Mouse (Mus musculus) testis, adult 2 months (tissue): Measurements from ENCODE around the gene Serpinb11.

Experiments used
- CTCF ChIP-seq: fragments of 200-500 bp; IDR thresholded peaks from 2 replicates; pipeline ENCODE4 v1.5.1; 2012; ENCODE audit warnings: low read depth, mild to moderate bottlenecking, inconsistent platforms, low read length, moderate library complexity; ENCODE audit not compliant: control insufficient read depth, insufficient read depth, insufficient replicate concordance
- POLR2A ChIP-seq: fragments of 200-500 bp; IDR thresholded peaks from 2 replicates; pipeline ENCODE4 v1.6.1; 2012; ENCODE audit warnings: low read depth, mild to moderate bottlenecking, inconsistent platforms, low read length, moderate library complexity; ENCODE audit not compliant: control insufficient read depth

DNA sequence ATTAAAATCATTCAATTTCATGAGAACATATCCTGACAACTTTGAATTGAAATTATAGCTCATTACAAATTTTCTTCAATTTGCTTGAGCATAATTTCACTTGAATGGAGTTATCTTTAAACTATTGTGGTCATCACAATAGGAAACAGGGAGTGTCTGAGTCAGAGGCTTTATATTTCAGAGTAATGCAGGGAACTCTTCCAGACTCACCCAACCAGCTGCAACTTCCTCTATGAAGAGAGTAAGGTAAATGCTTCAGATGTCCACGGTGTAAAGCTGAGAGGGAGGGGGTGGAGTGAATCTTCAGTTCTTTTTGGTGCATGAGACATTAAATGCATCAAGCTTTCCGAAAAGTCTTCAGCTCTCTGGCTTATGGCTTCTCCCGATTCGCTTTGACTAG is 61.5 kb downstream of the Serpinb11 start:
- TF ChIP-seq CTCF (no peak), POLR2A (no peak)
